Mouse (Mus musculus) liver, embryonic 15.5 days (tissue): ENCODE measurements around the gene Ubiad1. TPM values are rescaled to one million over a fixed set of nuclear protein-coding genes. Genes with fewer than 3 reads are reported as not detected.

ENCODE experiments used
- ATAC-seq: fragments of 200-750 bp; cut with Nextera tagmentation; 2 replicates; pipeline ENCODE4 v1.8.0; 2017; ENCODE audit warnings: moderate number of reproducible peaks, mild to moderate bottlenecking, moderate library complexity; ENCODE audit not compliant: insufficient read depth
- H3K27ac ChIP-seq: fragments of 300-500 bp; sonication (generic); replicated peaks from 2 replicates; pipeline ENCODE4 v1.5.1; 2015; ENCODE audit warnings: mild to moderate bottlenecking, inconsistent platforms
- H3K27me3 ChIP-seq: fragments of 300-500 bp; sonication (generic); 2 replicates; pipeline ENCODE4 v1.6.1; 2015; ENCODE audit warnings: mild to moderate bottlenecking, inconsistent platforms
- H3K36me3 ChIP-seq: fragments of 300-500 bp; sonication (generic); replicated peaks from 2 replicates; pipeline ENCODE4 v1.6.1; 2015; ENCODE audit warnings: moderate library complexity, mild to moderate bottlenecking, inconsistent platforms
- H3K4me1 ChIP-seq: fragments of 300-500 bp; sonication (generic); replicated peaks from 2 replicates; pipeline ENCODE4 v1.6.1; 2015; ENCODE audit warnings: inconsistent platforms
- H3K4me2 ChIP-seq: fragments of 300-500 bp; sonication (generic); 2 replicates; pipeline ENCODE4 v1.6.1; 2015; ENCODE audit warnings: moderate library complexity, mild to moderate bottlenecking, inconsistent platforms
- H3K4me3 ChIP-seq: fragments of 300-500 bp; sonication (generic); replicated peaks from 2 replicates; pipeline ENCODE4 v1.5.1; 2015; ENCODE audit warnings: mild to moderate bottlenecking, inconsistent platforms
- H3K9ac ChIP-seq: fragments of 300-500 bp; sonication (generic); 2 replicates; pipeline ENCODE4 v1.6.1; 2015; ENCODE audit warnings: moderate library complexity, mild to moderate bottlenecking, inconsistent platforms
- H3K9me3 ChIP-seq: fragments of 300-500 bp; sonication (generic); replicated peaks from 2 replicates; pipeline ENCODE4 v1.6.1; 2016; ENCODE audit warnings: inconsistent platforms
- WGBS: fragments of 180-500 bp; shearing (Covaris S2); methylation state at CpG from one replicate; pipeline ENCODE4 v1.1.7; 2015; ENCODE audit warnings: mixed read lengths; ENCODE audit not compliant: insufficient replicate concordance; 5-methylcytosine and 5-hydroxymethylcytosine counted together
- polyA plus RNA-seq: library from polyadenylated mRNA; unstranded; fragments of >200 nt; fragmentation: Nextera tagmentation; extraction: Ambion mirVana; gene quantifications from 2 replicates; pipeline ENCODE4 v1.2.1, GENCODE M21; 2015

Gene Ubiad1
- 11.6 and 12.6 TPM in 2 replicates for polyA plus RNA-seq

GRCm38 (mm10) chr4:148444250-148444967 is at the start of gene Ubiad1:
Ubiad1 (minus strand) TSS chr4:148444771.
- no peaks in the 10 kb centered on the region for H3K27me3 ChIP-seq

GRCm38 (mm10) chr4:148491448-148491847 is 46.9 kb upstream of the Ubiad1 start:
- Histone ChIP-seq H3K9ac (no peak overlapping the region), H3K4me1 (no peaks in the 10 kb centered on the region), H3K4me3 (no peak overlapping the region), H3K4me2 (no peak overlapping the region), H3K27me3 (no peaks in the 10 kb centered on the region), H3K36me3 (peaks cover 82% of the 10 kb centered on the region), H3K9me3 (no peaks in the 10 kb centered on the region), H3K27ac (no peak overlapping the region)
- WGBS, result 78% methylated on average over 7 of the region's 7 CpGs
- ATAC-seq, result no peak

More at GRCm38 (mm10) chr4:148444250-148444967, at the start of gene Ubiad1:
- H3K27ac ChIP-seq, result peak within 1 kb of the TSS; percentile 80
- no peaks in the 10 kb centered on the region for H3K9me3 ChIP-seq
- H3K36me3 ChIP-seq, result 0 out of 2 replicates have a peak, but pooled peaks cover 3% of the 10 kb centered on the region
- H3K9ac ChIP-seq, result peak within 1 kb of the TSS; percentile 76
- H3K4me3 ChIP-seq, result peak within 1 kb of the TSS; percentile 80
- H3K4me2 ChIP-seq, result peak within 1 kb of the TSS; percentile 87
- WGBS, result under 1% methylated on average over 46 of the region's 46 CpGs
- H3K4me1 ChIP-seq, result peaks cover 55% of the 10 kb centered on the region
- peak; percentile 71 for ATAC-seq

DNA sequence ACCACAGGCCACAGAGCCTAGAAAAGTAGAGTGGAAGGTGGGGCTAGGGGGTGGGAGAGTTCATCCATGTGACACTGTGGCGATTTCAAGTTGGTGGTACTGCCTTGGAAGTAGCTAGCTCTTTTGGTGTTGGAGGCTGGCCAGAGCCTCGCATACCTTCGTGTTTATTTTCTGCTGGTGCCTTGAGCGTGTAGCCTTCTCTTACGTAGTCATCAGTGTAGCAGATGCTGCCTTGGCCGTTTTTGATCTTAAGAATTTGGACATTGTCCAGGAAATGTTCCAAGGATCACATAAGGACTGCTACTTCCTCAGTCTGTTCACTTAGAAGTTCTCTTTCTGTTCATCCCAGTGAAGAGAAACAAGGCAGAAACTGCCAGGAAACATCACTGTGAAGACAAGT is 45.9 kb upstream of the Ubiad1 start:
- peaks cover 84% of the 10 kb centered on the region for H3K36me3 ChIP-seq
- no peak overlapping the region for H3K9ac ChIP-seq
- H3K9me3 ChIP-seq, result no peaks in the 10 kb centered on the region
- no peaks in the 10 kb centered on the region for H3K4me1 ChIP-seq
- H3K4me3 ChIP-seq, result no peak overlapping the region
- no peak overlapping the region for H3K4me2 ChIP-seq
- WGBS, result 71% methylated on average over 6 of the region's 6 CpGs
- ATAC-seq, result no peak
- H3K27me3 ChIP-seq, result no peaks in the 10 kb centered on the region
- H3K27ac ChIP-seq, result no peak overlapping the region

DNA sequence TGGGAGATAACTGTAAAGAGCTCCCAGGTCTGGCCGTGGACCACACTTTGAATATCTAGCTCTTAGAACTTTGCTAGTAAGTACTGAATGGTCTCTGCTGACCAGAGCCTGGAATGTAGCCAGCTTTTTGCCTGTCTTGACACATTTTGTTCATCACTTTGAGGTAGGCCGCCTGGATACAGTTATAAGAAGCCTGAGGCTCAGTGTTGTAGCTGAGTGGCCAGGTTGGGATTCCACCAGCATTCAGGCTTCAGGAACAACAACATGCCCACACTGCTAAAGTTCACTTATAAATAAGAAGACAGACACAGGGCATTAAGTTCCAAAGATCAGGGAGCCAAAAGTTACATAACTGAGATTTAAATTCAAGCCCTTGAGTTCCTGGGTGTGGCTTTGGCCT is 43.3 kb upstream of the Ubiad1 start:
- Histone ChIP-seq H3K27me3 (no peaks in the 10 kb centered on the region), H3K4me1 (no peaks in the 10 kb centered on the region), H3K4me2 (no peak overlapping the region), H3K9me3 (no peaks in the 10 kb centered on the region), H3K4me3 (no peak overlapping the region), H3K36me3 (peaks cover 93% of the 10 kb centered on the region), H3K9ac (no peak overlapping the region), H3K27ac (no peak overlapping the region)
- WGBS, result 61% methylated on average over 2 of the region's 2 CpGs
- ATAC-seq, result no peak

- Histone ChIP-seq H3K4me3 (no peak overlapping the region), H3K9me3 (no peaks in the 10 kb centered on the region), H3K27me3 (no peaks in the 10 kb centered on the region), H3K4me1 (no peaks in the 10 kb centered on the region), H3K27ac (no peak overlapping the region), H3K9ac (no peak overlapping the region), H3K4me2 (no peak overlapping the region), H3K36me3 (peaks cover 95% of the 10 kb centered on the region)
- ATAC-seq, result no peak
- 91% methylated on average over 12 of the region's 12 CpGs for WGBS
These were observed 39.9 kb upstream of the Ubiad1 start for GRCm38 (mm10) chr4:148484511-148484910.

GRCm38 (mm10) chr4:148481557-148482168 is 37.1 kb upstream of the Ubiad1 start:
- no peak overlapping the region for H3K4me2 ChIP-seq
- WGBS, result 77% methylated on average over 2 of the region's 2 CpGs
- H3K36me3 ChIP-seq, result peaks cover 89% of the 10 kb centered on the region

GRCm38 (mm10) chr4:148480245-148480644 is 35.7 kb upstream of the Ubiad1 start:
- peaks cover 89% of the 10 kb centered on the region for H3K36me3 ChIP-seq
- no peaks in the 10 kb centered on the region for H3K9me3 ChIP-seq
- 76% methylated on average over 2 of the region's 2 CpGs for WGBS
- H3K27me3 ChIP-seq, result no peaks in the 10 kb centered on the region
- no peak overlapping the region for H3K27ac ChIP-seq
- ATAC-seq, result no peak
- H3K4me3 ChIP-seq, result no peak overlapping the region
- no peaks in the 10 kb centered on the region for H3K4me1 ChIP-seq
- H3K4me2 ChIP-seq, result no peak overlapping the region
- H3K9ac ChIP-seq, result no peak overlapping the region

More at GRCm38 (mm10) chr4:148481557-148482168, 37.1 kb upstream of the Ubiad1 start:
- Histone ChIP-seq H3K27ac (no peak overlapping the region), H3K9ac (no peak overlapping the region), H3K27me3 (no peaks in the 10 kb centered on the region), H3K9me3 (no peaks in the 10 kb centered on the region), H3K4me1 (no peaks in the 10 kb centered on the region), H3K4me3 (no peak overlapping the region)
- ATAC-seq, result no peak

- Histone ChIP-seq H3K9ac (no peak overlapping the region), H3K9me3 (no peaks in the 10 kb centered on the region), H3K4me2 (no peak overlapping the region), H3K27ac (no peak overlapping the region), H3K27me3 (no peaks in the 10 kb centered on the region), H3K4me1 (no peaks in the 10 kb centered on the region; the same call in 1 of the 2 replicates), H3K36me3 (peaks cover 83% of the 10 kb centered on the region), H3K4me3 (no peak overlapping the region)
- no peak for ATAC-seq
- 79% methylated on average over 5 of the region's 5 CpGs for WGBS
These were observed 28.9 kb upstream of the Ubiad1 start for GRCm38 (mm10) chr4:148473496-148473895.

DNA sequence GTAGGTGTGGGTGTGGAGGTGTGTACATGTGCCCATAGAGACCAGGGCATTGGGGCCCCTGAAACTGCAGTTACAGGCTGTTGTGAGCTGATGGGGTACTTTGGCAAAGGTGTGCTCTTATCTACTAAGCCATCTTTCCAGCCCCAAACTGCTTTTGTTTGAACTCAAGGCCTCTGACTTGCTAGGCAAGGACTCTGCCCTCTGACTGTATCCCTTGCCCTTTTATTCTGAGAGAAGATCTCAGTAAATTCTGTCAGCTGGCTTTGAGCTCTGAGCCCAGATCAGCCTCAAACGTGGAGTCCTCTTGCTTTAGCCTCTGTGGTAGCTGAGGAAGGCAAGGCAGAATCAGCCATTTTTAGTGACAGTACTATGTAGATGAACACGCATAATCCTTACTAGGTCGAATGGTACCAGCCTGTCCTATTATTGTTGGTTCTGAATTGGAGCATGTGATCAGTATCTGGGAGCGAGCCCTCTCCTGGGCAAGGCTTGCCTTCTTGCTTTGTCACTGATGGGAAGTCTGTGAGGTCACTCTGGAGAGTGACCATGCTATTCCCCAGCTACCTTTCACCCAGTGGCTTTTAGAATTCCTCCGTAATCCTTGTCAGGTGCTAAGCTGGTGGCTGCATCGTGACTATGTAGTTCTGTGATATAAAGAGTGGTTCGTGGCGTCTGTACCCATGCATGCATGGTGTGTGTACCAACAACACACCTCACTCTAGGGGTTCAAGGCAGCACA is 28.0 kb upstream of the Ubiad1 start:
- no peak overlapping the region for H3K4me3 ChIP-seq
- H3K9me3 ChIP-seq, result no peaks in the 10 kb centered on the region
- no peak overlapping the region for H3K9ac ChIP-seq
- H3K36me3 ChIP-seq, result peaks cover 86% of the 10 kb centered on the region
- no peak for ATAC-seq
- no peak overlapping the region for H3K27ac ChIP-seq
- no peak overlapping the region for H3K4me2 ChIP-seq
- WGBS, result 78% methylated on average over 8 of the region's 8 CpGs
- no peaks in the 10 kb centered on the region; the same call in 1 of the 2 replicates for H3K4me1 ChIP-seq
- H3K27me3 ChIP-seq, result no peaks in the 10 kb centered on the region

DNA sequence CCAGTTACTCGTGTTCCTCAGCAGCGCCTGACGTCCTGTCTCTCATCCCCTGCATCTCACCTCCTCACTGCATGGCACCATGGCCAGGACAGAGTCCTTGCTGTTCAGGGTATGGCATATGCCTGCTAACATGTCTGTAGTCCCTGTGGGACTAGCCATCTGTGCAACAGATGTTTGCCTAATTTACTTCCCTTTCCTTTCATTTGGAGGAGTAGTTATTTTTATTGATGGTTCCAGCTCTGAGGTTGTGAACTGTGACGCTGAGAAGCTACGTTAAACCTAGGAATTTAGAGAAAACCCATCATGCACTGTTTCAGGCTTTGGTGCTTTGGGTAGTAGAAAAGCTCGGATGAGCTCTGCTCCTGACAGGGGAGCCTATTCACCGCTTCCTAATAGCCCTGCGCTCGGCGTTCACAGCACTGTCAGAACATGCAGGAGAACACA is 26.8 kb upstream of the Ubiad1 start:
- WGBS, result 82% methylated on average over 10 of the region's 10 CpGs
- Histone ChIP-seq H3K27ac (no peak overlapping the region), H3K4me1 (no peaks in the 10 kb centered on the region; the same call in 1 of the 2 replicates), H3K9ac (no peak overlapping the region), H3K4me3 (no peak overlapping the region), H3K27me3 (no peaks in the 10 kb centered on the region), H3K4me2 (no peak overlapping the region), H3K9me3 (no peaks in the 10 kb centered on the region), H3K36me3 (peaks cover 90% of the 10 kb centered on the region)
- no peak for ATAC-seq
